Mouse (Mus musculus) bone marrow, adult 2 months (tissue): ENCODE results near the gene Foxred1. TPM values are rescaled to one million over a fixed set of nuclear protein-coding genes. Genes with fewer than 3 reads are reported as not detected.
A peak's percentile ranks its signal among the peaks of the same experiment; 100 is the strongest.

Source experiments
- H3K27ac ChIP-seq: fragments of 200-500 bp; 2 replicates; pipeline ENCODE4 v1.5.1; 2012; ENCODE audit warnings: low read depth, mild to moderate bottlenecking, control low read depth, inconsistent platforms, low read length; ENCODE audit not compliant: control insufficient read depth, poor library complexity, insufficient read depth
- H3K4me1 ChIP-seq: fragments of 200-500 bp; 2 replicates; pipeline ENCODE4 v1.6.1; 2011; ENCODE audit warnings: low read length; ENCODE audit not compliant: control insufficient read depth, insufficient read depth
- H3K4me3 ChIP-seq: fragments of 200-500 bp; replicated peaks from 2 replicates; pipeline ENCODE3; 2011; ENCODE audit warnings: mild to moderate bottlenecking, low read depth, low read length, control low read depth; ENCODE audit not compliant: control insufficient read depth
- CTCF ChIP-seq: fragments of 200-500 bp; IDR thresholded peaks from 2 replicates; pipeline ENCODE4 v1.5.1; 2011; ENCODE audit warnings: low read length, control low read depth; ENCODE audit not compliant: control insufficient read depth, insufficient read depth
- POLR2A ChIP-seq: fragments of 200-500 bp; IDR thresholded peaks from 2 replicates; pipeline ENCODE4 v1.6.1; 2011; ENCODE audit warnings: low read depth, mild to moderate bottlenecking, control low read depth, low read length, borderline replicate concordance; ENCODE audit not compliant: control insufficient read depth
- WGBS: fragments of 180-500 bp; shearing (Covaris S2); methylation state at CpG from one replicate; pipeline ENCODE4 v1.1.7; 2018; 5-methylcytosine and 5-hydroxymethylcytosine counted together
- polyA plus RNA-seq: library from polyadenylated mRNA; stranded (reverse); fragments of >200 nt; gene quantifications from 2 replicates; pipeline ENCODE4 v1.2.4, GENCODE M21; 2011; ENCODE audit warnings: low replicate concordance; ENCODE audit not compliant: missing spikeins, insufficient read depth, insufficient read length

The Foxred1 gene
- polyA plus RNA-seq, result 17.7 and 18.8 TPM in 2 replicates

DNA sequence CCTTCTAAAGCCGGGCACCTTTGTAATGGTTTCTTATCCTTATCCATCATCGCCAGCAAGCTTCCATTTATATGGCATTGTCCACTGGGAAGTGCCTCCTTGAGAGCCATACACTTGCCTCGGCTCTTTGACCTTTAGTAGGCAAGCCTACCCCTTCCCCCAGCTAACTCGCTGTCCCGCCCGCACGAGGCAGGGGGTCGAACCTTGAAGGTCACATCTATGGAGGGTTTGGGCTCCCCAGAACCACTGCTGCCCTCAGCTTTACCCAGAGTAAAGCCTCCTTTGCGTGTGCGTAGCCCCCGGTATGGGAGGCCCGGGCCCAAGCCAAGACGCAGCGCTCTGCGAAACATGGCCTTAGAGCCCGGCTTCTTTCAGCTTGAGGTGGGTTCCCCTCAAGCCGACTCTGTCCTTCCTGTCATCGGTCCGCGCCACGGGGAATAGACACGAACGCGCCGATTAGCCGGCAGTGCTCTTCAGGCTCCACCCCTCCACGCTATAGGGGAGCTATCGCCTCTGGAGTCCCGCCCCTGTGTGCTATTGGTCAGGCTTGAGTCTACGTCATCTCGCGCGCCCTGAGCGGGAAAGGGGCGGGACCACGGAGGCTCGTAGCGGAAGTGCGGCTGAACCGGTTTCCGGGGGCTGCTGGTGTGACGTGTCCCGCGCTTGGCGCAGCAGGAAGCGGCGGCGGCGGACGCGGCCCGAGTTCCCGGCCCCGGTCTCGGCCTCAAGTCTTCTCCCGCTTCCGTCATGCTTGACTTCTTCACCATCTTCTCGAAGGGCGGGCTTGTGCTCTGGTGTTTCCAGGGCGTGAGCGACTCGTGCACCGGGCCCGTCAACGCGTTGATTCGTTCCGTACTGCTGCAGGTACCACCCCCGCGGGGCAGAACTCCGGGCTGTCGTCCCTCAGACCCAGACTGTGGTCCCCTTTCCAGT lies at the start of gene Foxred1:
Gene Foxred1, minus strand, starts transcription at position 514 of the 933 bp plus-strand sequence.
- Histone ChIP-seq H3K27ac (peak within 1 kb of the TSS; percentile 79), H3K4me1 (peaks cover 2% of the 10 kb centered on the region; the same call in 1 of the 2 replicates), H3K4me3 (peak within 1 kb of the TSS; percentile 88)
- TF ChIP-seq CTCF, result no peak
- peak; percentile 89 for TF ChIP-seq POLR2A
- WGBS, result under 1% methylated on average over 72 of the region's 72 CpGs

DNA sequence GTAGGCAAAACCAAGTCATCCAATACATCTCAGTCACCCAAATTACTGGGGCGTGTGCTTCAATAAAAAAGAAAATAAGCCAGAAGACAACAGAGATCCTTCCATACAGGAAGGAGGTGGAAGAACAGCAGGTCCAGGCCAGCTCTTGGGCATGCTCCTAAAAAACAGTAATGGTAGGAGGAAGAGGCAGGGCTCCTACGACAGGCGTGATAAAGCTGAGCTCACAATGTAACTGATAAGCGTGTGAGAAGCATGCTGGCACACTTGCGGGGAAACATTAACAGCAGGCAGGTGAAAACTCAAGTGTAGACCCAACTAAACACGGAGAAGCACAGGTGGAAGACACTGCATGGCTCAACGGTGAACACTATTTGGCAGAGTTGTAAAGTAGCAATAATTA lies 46.5 kb upstream of the Foxred1 start:
- H3K4me3 ChIP-seq, result no peak overlapping the region
- H3K4me1 ChIP-seq, result no peaks in the 10 kb centered on the region
- no peak overlapping the region for H3K27ac ChIP-seq
- 67% methylated on average over 7 of the region's 7 CpGs for WGBS
- no peak for TF ChIP-seq POLR2A
- no peak for TF ChIP-seq CTCF

DNA sequence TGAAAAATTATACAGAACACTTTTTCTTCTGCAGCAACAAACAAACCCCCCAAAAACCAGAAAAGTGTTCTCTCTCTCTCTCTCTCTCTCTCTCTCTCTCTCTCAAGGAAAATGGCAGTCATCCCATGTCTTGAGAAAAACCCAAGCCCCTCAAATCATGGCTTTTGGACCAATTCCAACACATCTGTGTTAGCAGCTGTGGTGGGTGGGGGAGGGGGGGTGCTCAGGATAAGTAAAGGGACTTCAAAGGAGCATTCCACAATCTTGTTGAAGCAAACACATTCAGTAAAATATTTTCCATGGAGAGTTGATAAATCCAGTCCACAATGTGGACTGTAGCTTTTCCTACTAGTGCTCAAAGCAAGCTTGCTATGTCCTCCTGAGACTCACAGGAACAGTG lies 38.6 kb upstream of the Foxred1 start:
- no peak overlapping the region for H3K4me3 ChIP-seq
- H3K4me1 ChIP-seq, result no peaks in the 10 kb centered on the region
- no peak overlapping the region for H3K27ac ChIP-seq
- TF ChIP-seq POLR2A (no peak), CTCF (no peak)

DNA sequence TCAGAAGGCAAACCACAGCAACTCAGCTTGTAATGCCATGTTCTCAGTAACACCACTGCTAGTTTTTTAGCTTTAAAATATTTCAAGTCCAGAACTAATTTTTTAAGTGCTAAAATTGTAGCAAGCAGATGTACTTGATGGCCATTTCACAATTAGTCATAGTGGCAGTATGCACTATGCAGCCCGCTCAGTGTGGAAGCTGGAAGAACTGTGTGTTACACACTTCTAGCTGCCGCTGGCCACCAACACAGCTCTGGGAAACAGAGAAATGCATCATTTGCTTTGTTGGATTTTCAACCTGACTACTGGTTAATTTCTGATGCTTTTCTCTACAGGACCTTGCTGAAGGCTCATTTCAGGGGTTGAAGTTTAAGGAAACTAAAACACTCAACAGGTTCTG lies 36.5 kb upstream of the Foxred1 start:
- WGBS, result 89% methylated on average over 2 of the region's 2 CpGs
- Histone ChIP-seq H3K4me1 (no peaks in the 10 kb centered on the region), H3K4me3 (no peak overlapping the region), H3K27ac (no peak overlapping the region)
- TF ChIP-seq CTCF, result no peak
- no peak for TF ChIP-seq POLR2A

DNA sequence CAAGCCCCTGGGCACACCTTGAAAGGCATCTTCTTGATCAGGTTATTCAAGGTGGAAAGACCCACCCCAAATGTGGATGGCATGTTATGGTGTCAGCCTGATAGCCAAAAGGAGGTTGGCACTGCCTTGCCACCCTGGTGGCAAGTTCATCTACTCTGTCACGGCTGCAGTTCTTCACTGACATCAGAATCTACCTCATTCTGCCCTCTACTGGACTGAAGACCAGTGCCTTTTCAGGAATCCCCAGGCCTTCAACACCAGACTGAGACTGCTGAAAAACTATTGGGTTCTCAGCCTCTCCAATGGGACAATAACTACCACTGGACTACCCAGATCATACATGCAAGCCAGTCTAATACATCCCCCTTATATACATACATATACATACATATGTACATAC lies 28.9 kb upstream of the Foxred1 start:
- WGBS, result 69% methylated on average over 1 of the region's 1 CpGs
- Histone ChIP-seq H3K27ac (no peak overlapping the region), H3K4me3 (no peak overlapping the region), H3K4me1 (no peaks in the 10 kb centered on the region)
- TF ChIP-seq CTCF (no peak), POLR2A (no peak)

DNA sequence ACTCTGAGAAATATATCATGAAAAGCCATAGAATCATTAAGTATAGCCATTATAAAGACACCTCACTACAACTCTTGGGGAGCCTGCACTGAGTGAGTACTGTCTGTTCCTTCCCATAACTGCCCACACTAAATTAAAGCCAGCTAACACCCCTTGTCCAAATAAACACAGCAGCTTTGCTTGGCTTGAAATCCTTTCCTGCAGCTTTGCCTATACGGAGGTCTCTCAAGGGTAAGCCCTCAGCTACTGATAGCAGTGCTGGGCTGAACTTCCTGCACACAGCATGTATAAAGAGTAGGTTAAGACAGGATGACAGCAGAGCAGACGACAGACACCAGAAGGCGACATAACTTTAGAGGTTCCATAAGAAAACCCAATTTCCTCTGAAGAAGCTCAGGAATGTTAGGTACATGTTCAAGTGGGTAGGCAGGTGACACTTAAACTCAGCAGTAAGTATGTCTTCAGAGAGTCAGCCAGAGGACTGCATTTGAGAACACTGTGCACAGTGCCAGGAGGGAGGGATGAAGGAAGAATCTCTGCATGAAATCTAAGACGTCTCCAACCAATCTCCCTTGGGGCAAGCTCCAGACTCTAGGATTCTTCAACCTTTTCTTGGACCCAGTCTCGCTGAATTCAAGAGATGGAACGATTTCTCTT lies 28.2 kb upstream of the Foxred1 start:
- Histone ChIP-seq H3K4me1 (no peaks in the 10 kb centered on the region), H3K27ac (no peak overlapping the region), H3K4me3 (no peak overlapping the region)
- 87% methylated on average over 6 of the region's 6 CpGs for WGBS
- TF ChIP-seq POLR2A (no peak), CTCF (no peak)

DNA sequence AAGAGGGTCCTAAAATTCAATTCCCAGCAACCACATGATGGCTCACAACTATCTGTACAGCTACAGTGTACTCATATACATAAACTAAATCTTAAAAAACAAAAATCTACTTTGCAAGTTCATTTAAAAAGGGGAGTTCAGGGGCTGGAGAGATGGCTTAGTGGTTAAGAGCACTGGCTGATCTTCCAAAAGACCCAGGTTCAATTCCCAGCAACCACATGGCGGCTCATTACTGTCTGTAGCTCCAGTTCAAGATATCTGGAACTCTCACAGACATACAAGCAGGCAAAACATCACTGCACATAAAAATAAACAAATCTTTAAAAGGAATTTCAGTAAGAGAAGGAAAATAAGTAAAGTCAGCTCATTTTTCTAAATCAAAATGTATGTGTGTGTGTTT lies 27.5 kb upstream of the Foxred1 start:
- Histone ChIP-seq H3K27ac (no peak overlapping the region), H3K4me3 (no peak overlapping the region), H3K4me1 (no peaks in the 10 kb centered on the region)
- WGBS, result 88% methylated on average over 1 of the region's 1 CpGs
- TF ChIP-seq POLR2A, result no peak
- TF ChIP-seq CTCF, result no peak

DNA sequence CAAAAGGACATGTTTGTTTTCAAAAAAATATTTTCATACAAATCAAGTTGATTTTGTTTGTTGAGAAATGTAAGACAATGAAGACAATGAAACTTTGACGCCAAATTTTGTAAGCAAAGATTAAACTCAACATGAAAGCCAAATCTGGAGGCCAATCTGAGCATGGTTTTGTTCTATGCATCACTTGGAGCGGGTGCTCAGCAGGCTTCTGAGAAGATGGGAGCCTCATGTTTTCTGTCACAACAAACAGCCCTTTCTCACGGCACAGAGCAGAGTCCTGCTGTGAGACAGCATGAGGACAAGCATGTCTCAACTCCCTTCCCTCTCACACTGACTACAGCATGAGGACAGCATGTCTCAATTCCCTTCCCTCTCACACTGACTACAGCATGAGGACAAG lies 25.1 kb upstream of the Foxred1 start:
- no peak for TF ChIP-seq POLR2A
- no peak for TF ChIP-seq CTCF
- Histone ChIP-seq H3K27ac (no peak overlapping the region), H3K4me3 (no peak overlapping the region), H3K4me1 (no peaks in the 10 kb centered on the region)
- WGBS, result 80% methylated on average over 3 of the region's 3 CpGs

DNA sequence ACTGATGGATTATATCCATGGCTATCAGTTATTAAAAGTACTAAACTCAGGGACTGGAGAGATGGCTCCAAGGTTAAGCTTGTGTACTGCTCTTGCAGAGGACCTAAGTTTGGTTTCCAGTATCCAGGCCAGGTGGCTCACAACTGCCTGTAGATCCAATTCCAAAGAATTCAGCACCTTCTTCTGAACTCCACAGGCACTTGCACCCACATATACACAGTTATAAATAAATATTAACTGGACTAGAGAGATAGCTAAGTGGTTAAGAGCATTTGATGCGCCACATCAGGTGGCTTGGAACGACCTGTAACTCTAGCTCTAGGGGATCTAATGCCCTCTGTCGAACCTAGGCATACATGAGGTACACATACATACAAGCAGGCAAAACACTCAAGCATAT lies 17.8 kb upstream of the Foxred1 start:
- no peaks in the 10 kb centered on the region for H3K4me1 ChIP-seq
- TF ChIP-seq CTCF (no peak), POLR2A (no peak)
- H3K27ac ChIP-seq, result no peak overlapping the region
- 84% methylated on average over 3 of the region's 3 CpGs for WGBS
- H3K4me3 ChIP-seq, result no peak overlapping the region
